Mouse (Mus musculus): ENCODE data around the gene Pkp2. TPM values are rescaled to one million over a fixed set of nuclear protein-coding genes. Genes with fewer than 3 reads are reported as not detected.
A peak's percentile ranks its signal among the peaks of the same experiment; 100 is the strongest.
"Not testable (repeated sequence)": the region's sequence is repeated elsewhere in the genome, so short reads cannot be mapped to it uniquely, and the experiment has no call there.

Gene Pkp2
- polyA plus RNA-seq, 1 experiment from 2014 or later = 10.4 TPM

GRCm38 (mm10) chr16:16230439-16230838 lies 17.3 kb downstream of the Pkp2 start:
- Histone ChIP-seq H3K9me3 (no peaks in the 10 kb centered on the region), H3K27me3 (no peaks in the 10 kb centered on the region), H3K4me1 (no peaks in the 10 kb centered on the region), H3K27ac (no peak overlapping the region), H3K36me3 (no peaks in the 10 kb centered on the region), H3K9ac (no peak overlapping the region), H3K4me2 (no peak overlapping the region), H3K4me3 (no peak overlapping the region)
- no peak for ATAC-seq (ENCODE audit: borderline replicate concordance, extremely low read depth, low FRiP score, low TSS enrichment)
- 87% methylated on average over 5 of the region's 5 CpGs for WGBS

GRCm38 (mm10) chr16:16233919-16234318 lies 20.8 kb downstream of the Pkp2 start:
- no peak overlapping the region for H3K4me3 ChIP-seq
- 84% methylated on average over 2 of the region's 2 CpGs for WGBS
- no peaks in the 10 kb centered on the region for H3K9me3 ChIP-seq
- no peak overlapping the region for H3K27ac ChIP-seq
- H3K36me3 ChIP-seq = no peaks in the 10 kb centered on the region
- no peaks in the 10 kb centered on the region for H3K27me3 ChIP-seq
- no peak for ATAC-seq (ENCODE audit: borderline replicate concordance, extremely low read depth, low FRiP score, low TSS enrichment)
- no peaks in the 10 kb centered on the region for H3K4me1 ChIP-seq
- H3K9ac ChIP-seq = no peak overlapping the region
- H3K4me2 ChIP-seq = no peak overlapping the region

GRCm38 (mm10) chr16:16236681-16237080 lies 23.6 kb downstream of the Pkp2 start:
- H3K9me3 ChIP-seq; H3K4me3 ChIP-seq; ATAC-seq (ENCODE audit: borderline replicate concordance, extremely low read depth, low FRiP score, low TSS enrichment); H3K9ac ChIP-seq; H3K27me3 ChIP-seq; H3K4me2 ChIP-seq; H3K36me3 ChIP-seq; H3K4me1 ChIP-seq; H3K27ac ChIP-seq: not testable (repeated sequence)
- 82% methylated on average over 9 of the region's 9 CpGs for WGBS

- no peak overlapping the region for H3K27ac ChIP-seq
- 81% methylated on average over 2 of the region's 2 CpGs for WGBS
- no peak overlapping the region for H3K4me2 ChIP-seq
- no peaks in the 10 kb centered on the region for H3K4me1 ChIP-seq
- H3K9me3 ChIP-seq = no peaks in the 10 kb centered on the region
- H3K27me3 ChIP-seq = no peaks in the 10 kb centered on the region
- no peak overlapping the region for H3K4me3 ChIP-seq
- ATAC-seq (ENCODE audit: borderline replicate concordance, extremely low read depth, low FRiP score, low TSS enrichment) = no peak
- H3K9ac ChIP-seq = no peak overlapping the region
- H3K36me3 ChIP-seq = no peaks in the 10 kb centered on the region
Measured at GRCm38 (mm10) chr16:16238356-16238755, 25.2 kb downstream of the Pkp2 start.

- H3K27ac ChIP-seq = 0 out of 2 replicates have a peak overlapping the region, but pooled peaks have one; percentile 5
- ATAC-seq (ENCODE audit: borderline replicate concordance, extremely low read depth, low FRiP score, low TSS enrichment) = no peak
- H3K36me3 ChIP-seq = no peaks in the 10 kb centered on the region
- 32% methylated on average over 2 of the region's 2 CpGs for WGBS
- no peaks in the 10 kb centered on the region for H3K9me3 ChIP-seq
- no peaks in the 10 kb centered on the region for H3K4me1 ChIP-seq
- H3K27me3 ChIP-seq = no peaks in the 10 kb centered on the region
- no peak overlapping the region for H3K4me3 ChIP-seq
- H3K4me2 ChIP-seq = no peak overlapping the region
- no peak overlapping the region for H3K9ac ChIP-seq
Measured at GRCm38 (mm10) chr16:16244711-16245110, 31.6 kb downstream of the Pkp2 start.

- Histone ChIP-seq H3K4me2 (no peak overlapping the region), H3K27ac (no peak overlapping the region), H3K4me3 (no peak overlapping the region), H3K9ac (no peak overlapping the region), H3K27me3 (no peaks in the 10 kb centered on the region), H3K9me3 (no peaks in the 10 kb centered on the region), H3K36me3 (no peaks in the 10 kb centered on the region), H3K4me1 (no peaks in the 10 kb centered on the region)
- ATAC-seq (ENCODE audit: borderline replicate concordance, extremely low read depth, low FRiP score, low TSS enrichment) = no peak
- WGBS = 23% methylated on average over 2 of the region's 2 CpGs
Measured at GRCm38 (mm10) chr16:16250470-16250869, 37.4 kb downstream of the Pkp2 start.

GRCm38 (mm10) chr16:16253326-16254074 lies 40.4 kb downstream of the Pkp2 start:
- H3K9ac ChIP-seq = no peak overlapping the region
- H3K4me3 ChIP-seq = no peak overlapping the region
- WGBS = 38% methylated on average over 4 of the region's 4 CpGs
- no peak overlapping the region; the same call in 1 of the 2 replicates for H3K27ac ChIP-seq
- no peak overlapping the region for H3K4me2 ChIP-seq
- ATAC-seq (ENCODE audit: borderline replicate concordance, extremely low read depth, low FRiP score, low TSS enrichment) = peak; percentile 65; the same call in 1 of the 2 replicates
- no peaks in the 10 kb centered on the region for H3K9me3 ChIP-seq
- no peaks in the 10 kb centered on the region for H3K27me3 ChIP-seq
- H3K4me1 ChIP-seq = no peaks in the 10 kb centered on the region
- H3K36me3 ChIP-seq = no peaks in the 10 kb centered on the region

- 43% methylated on average over 1 of the region's 1 CpGs for WGBS
- H3K9me3 ChIP-seq = no peaks in the 10 kb centered on the region
- H3K4me2 ChIP-seq = no peak overlapping the region
- no peak overlapping the region for H3K27ac ChIP-seq
- no peaks in the 10 kb centered on the region for H3K27me3 ChIP-seq
- H3K4me3 ChIP-seq = no peak overlapping the region
- no peak overlapping the region for H3K9ac ChIP-seq
- no peaks in the 10 kb centered on the region for H3K36me3 ChIP-seq
- no peak for ATAC-seq (ENCODE audit: borderline replicate concordance, extremely low read depth, low FRiP score, low TSS enrichment)
- no peaks in the 10 kb centered on the region for H3K4me1 ChIP-seq
Measured at GRCm38 (mm10) chr16:16255217-16255616, 42.1 kb downstream of the Pkp2 start.

GRCm38 (mm10) chr16:16255874-16256273 lies 42.8 kb downstream of the Pkp2 start:
- Histone ChIP-seq H3K36me3 (no peaks in the 10 kb centered on the region), H3K4me2 (no peak overlapping the region), H3K27ac (no peak overlapping the region), H3K4me3 (no peak overlapping the region), H3K4me1 (no peaks in the 10 kb centered on the region), H3K9me3 (no peaks in the 10 kb centered on the region), H3K27me3 (no peaks in the 10 kb centered on the region), H3K9ac (no peak overlapping the region)
- WGBS = 43% methylated on average over 7 of the region's 7 CpGs
- ATAC-seq (ENCODE audit: borderline replicate concordance, extremely low read depth, low FRiP score, low TSS enrichment) = no peak

- Histone ChIP-seq H3K9me3 (no peaks in the 10 kb centered on the region), H3K4me2 (no peak overlapping the region), H3K27me3 (no peaks in the 10 kb centered on the region), H3K4me3 (no peak overlapping the region), H3K36me3 (no peaks in the 10 kb centered on the region), H3K4me1 (no peaks in the 10 kb centered on the region), H3K9ac (no peak overlapping the region), H3K27ac (no peak overlapping the region)
- WGBS = 72% methylated on average over 1 of the region's 1 CpGs
- no peak for ATAC-seq (ENCODE audit: borderline replicate concordance, extremely low read depth, low FRiP score, low TSS enrichment)
Measured at GRCm38 (mm10) chr16:16256672-16257071, 43.6 kb downstream of the Pkp2 start.

GRCm38 (mm10) chr16:16260882-16261281 lies 47.8 kb downstream of the Pkp2 start:
- no peaks in the 10 kb centered on the region for H3K4me1 ChIP-seq
- WGBS = 86% methylated on average over 5 of the region's 5 CpGs
- ATAC-seq (ENCODE audit: borderline replicate concordance, extremely low read depth, low FRiP score, low TSS enrichment) = no peak
- H3K4me2 ChIP-seq = no peak overlapping the region
- no peaks in the 10 kb centered on the region for H3K36me3 ChIP-seq
- no peaks in the 10 kb centered on the region for H3K27me3 ChIP-seq
- H3K9ac ChIP-seq = no peak overlapping the region
- no peak overlapping the region for H3K27ac ChIP-seq
- no peak overlapping the region for H3K4me3 ChIP-seq
- H3K9me3 ChIP-seq = no peaks in the 10 kb centered on the region

- Histone ChIP-seq H3K4me3 (no peak overlapping the region), H3K27me3 (no peaks in the 10 kb centered on the region), H3K27ac (no peak overlapping the region), H3K4me2 (no peak overlapping the region), H3K9ac (no peak overlapping the region), H3K9me3 (no peaks in the 10 kb centered on the region), H3K4me1 (no peaks in the 10 kb centered on the region), H3K36me3 (no peaks in the 10 kb centered on the region)
- no peak for ATAC-seq (ENCODE audit: borderline replicate concordance, extremely low read depth, low FRiP score, low TSS enrichment)
- 67% methylated on average over 6 of the region's 6 CpGs for WGBS
Measured at GRCm38 (mm10) chr16:16261481-16261880, 48.4 kb downstream of the Pkp2 start.

GRCm38 (mm10) chr16:16262436-16262835 lies 49.3 kb downstream of the Pkp2 start:
- H3K27ac ChIP-seq = no peak overlapping the region
- H3K36me3 ChIP-seq = no peaks in the 10 kb centered on the region
- no peaks in the 10 kb centered on the region for H3K27me3 ChIP-seq
- no peak overlapping the region for H3K4me3 ChIP-seq
- ATAC-seq (ENCODE audit: borderline replicate concordance, extremely low read depth, low FRiP score, low TSS enrichment) = no peak
- WGBS = 64% methylated on average over 3 of the region's 3 CpGs
- H3K9me3 ChIP-seq = no peaks in the 10 kb centered on the region
- H3K4me1 ChIP-seq = no peaks in the 10 kb centered on the region
- H3K4me2 ChIP-seq = no peak overlapping the region
- no peak overlapping the region for H3K9ac ChIP-seq

Data from lung, embryonic 15.5 days (tissue).